Mouse (Mus musculus) adrenal gland, postnatal 10 days (tissue): ENCODE measurements at regions not wholly inside any gene's neighbourhood (a gene's known extent, or its start where the extent isn't known, plus 50 kb on each side); places are given as distances from the start of the nearest gene placed in this dataset.
"Not testable (repeated sequence)": the region's sequence is repeated elsewhere in the genome, so short reads cannot be mapped to it uniquely, and the experiment has no call there.

Experiments used
- DNase-seq: peaks from one replicate; pipeline ENCODE4 v3.0.0; 2021; ENCODE audit warnings: mixed read lengths

DNA sequence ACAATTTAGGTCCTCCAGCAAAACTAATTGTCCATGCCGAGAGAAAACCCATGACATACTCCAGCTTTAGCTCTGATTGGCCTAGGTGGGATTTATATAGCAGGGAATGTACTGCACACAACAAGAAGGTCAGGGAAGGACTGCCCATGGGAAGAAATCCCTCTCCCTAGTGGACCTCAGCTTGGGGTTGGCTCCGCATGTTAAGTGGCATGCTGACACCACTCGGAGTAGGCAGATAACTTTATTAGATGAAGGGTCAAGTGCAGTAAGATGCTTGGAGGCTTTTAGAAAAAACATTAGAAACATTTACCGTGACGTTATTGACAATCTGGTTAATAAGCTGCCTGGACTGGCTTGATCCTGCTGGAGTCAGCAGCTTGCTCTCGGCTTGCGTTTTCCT lies 199.2 kb upstream of the Tenm4 start:
- DNase-seq, result no peak

- no peak for DNase-seq
Observed at GRCm38 (mm10) chr7:95974085-95974484, 197.0 kb upstream of the Tenm4 start.

GRCm38 (mm10) chr7:95991250-95992032 lies 179.6 kb upstream of the Tenm4 start:
- no peak for DNase-seq

DNA sequence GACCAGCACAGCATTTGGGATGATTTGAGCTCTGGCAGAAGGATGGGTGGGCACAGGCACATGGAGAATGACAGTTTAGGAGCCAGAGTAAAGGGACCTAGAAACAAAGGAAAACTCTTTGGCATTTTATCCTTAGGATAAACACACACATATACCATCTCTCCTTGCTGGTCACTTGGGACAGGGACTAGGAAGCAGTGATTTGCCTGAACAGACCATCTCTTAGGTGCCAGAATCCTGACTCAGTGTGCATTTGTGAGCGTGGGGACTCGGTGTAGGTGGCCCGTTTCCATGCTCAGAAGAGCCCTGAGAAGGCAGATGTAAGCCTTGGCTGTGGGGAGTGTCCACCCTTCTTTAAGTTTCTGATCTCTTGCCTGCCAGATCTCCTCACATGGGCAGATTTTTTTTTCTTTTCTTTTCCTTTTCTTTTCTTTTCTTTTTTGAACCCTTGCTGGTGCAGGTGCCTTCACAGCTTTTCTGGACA lies 179.0 kb upstream of the Tenm4 start:
- no peak for DNase-seq

- no peak for DNase-seq
Observed at GRCm38 (mm10) chr7:95992521-95992920, 178.5 kb upstream of the Tenm4 start.

DNA sequence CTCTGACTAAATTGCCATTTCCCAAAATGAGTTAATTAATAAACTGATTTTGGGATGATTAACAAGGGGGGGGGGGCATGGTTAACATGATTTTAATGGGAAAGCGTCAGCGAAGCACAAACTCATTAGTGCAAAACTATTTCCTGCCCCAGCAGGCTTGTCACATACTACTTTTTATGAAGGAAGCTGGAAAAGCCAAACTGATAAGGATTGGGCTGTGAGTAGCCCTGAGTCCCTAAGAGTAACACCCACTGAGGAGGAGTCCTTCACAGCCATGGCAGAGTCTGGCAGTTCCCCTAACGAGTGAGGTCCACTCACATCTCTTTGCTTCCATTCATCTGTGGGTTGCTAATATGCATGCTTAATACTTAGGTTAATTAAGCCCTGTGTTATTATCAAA lies 173.9 kb upstream of the Tenm4 start:
- DNase-seq, result no peak

DNA sequence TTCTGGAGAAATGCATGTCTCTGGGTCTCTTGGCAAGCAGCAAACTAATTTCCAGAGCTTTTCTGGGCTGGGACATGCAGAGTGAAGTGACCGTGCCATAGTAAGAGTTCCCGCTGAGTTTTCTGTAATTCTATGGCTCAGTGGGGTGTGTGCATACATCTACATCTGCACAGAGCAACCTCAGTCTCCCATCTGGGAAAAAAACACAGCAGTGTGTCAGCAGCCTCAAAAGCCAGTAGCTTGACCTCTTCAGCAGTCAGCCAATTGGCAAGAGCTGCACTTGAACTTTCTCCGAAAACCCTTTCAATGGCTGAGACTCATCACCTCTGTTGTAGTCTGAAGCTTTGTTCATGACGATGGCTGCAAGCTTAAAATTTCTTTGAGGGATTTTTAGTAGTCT lies 171.9 kb upstream of the Tenm4 start:
- DNase-seq, result no peak

- DNase-seq, result no peak
Observed at GRCm38 (mm10) chr7:96002401-96002800, 168.6 kb upstream of the Tenm4 start.

DNA sequence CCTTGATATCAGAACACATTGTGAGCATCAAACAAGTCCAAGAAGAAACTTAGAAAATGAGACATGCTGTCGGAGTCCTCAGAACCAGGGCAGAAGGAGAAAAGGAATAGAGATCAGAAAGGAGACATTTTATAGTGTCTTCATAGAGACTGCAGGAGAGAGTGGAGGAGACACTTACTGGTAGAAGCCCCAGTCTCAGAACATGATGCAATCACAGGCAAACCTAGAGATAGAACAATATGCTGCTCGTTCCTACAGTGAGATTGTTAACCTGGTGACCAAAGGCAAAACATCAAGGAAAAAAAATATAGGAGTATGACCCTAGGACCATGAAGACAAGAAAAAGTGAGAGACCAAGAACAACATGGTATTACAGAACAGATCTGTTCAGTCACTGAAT lies 164.7 kb upstream of the Tenm4 start:
- DNase-seq, result no peak

GRCm38 (mm10) chr7:96013008-96013407 lies 158.0 kb upstream of the Tenm4 start:
- DNase-seq, result no peak

GRCm38 (mm10) chr7:96017112-96017884 lies 153.7 kb upstream of the Tenm4 start:
- no peak for DNase-seq

- no peak for DNase-seq
Observed at GRCm38 (mm10) chr7:96024048-96024447, 147.0 kb upstream of the Tenm4 start.

DNA sequence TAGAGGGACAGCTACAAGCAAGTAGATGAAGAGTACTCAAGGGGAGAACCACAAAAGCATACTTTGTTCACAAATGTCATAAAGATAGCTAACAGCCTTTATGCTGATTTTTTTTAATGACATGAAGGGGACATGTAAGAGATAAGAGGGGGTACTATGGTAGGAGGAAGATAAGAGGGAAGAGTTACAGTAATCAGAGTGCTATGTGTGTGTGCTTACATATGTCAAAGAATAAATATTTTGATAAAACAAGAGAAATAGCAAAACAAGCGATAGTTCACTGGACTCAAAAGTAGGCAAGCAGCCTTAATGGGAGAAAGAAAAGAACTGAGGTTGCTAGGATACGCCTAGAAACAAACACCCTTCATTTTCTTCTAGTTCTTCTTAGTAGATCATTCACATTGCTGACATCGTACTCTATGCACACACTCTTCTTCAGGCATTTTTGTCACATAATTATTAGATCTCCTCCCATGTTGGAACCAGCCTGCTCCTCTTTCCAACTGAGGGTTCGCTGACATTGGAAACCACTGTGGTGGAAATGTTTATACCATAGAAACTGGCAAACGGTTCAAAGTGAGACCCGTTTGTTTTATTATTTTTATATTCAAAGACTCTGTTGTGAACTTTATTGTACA lies 144.1 kb upstream of the Tenm4 start:
- no peak for DNase-seq

- no peak for DNase-seq
Observed at GRCm38 (mm10) chr7:96033636-96034035, 137.4 kb upstream of the Tenm4 start.

DNA sequence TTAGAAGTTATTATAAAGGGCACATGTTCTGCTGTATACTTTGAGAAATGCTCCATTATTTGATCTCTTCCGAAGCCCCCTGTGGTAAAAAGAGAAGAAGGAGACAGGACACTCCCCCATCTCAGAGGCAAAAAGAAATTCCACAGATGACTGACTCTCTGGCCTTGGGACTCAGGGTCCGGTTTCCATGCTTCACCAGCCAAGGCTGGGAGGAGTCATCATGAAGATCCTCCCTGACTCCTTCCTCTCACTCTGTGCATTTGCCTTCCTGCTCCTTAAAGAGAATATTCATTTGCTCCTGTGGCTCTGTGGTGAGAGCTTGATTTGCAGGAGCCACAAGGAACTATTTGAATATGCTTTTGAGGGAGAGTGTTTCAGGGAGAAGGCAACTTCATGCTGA lies 135.6 kb upstream of the Tenm4 start:
- DNase-seq, result no peak

DNA sequence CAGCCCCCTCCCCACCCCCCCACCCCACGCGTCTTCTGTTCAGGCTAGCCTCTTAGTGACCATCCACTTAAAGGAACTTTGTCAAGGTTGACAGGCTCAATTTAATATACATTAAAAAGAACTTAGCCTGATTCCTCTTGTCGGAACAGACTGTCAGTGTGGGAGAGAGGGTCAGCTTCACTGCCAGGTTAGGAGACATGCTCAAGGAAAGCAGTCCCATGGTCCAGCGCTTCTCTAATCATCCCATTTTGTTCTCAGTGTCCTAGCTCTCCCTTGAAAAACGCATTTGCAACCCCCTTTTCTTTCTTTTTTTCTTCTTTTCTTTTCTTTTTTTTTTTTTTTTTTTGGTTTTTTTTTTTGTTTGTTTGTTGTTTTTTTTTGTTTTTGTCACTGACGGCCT lies 131.4 kb upstream of the Tenm4 start:
- no peak for DNase-seq

GRCm38 (mm10) chr7:96041806-96042205 lies 129.2 kb upstream of the Tenm4 start:
- DNase-seq, result no peak

- DNase-seq, result no peak
Observed at GRCm38 (mm10) chr7:96051631-96052030, 119.4 kb upstream of the Tenm4 start.

GRCm38 (mm10) chr7:96061599-96061998 lies 109.4 kb upstream of the Tenm4 start:
- DNase-seq, result not testable (repeated sequence)

DNA sequence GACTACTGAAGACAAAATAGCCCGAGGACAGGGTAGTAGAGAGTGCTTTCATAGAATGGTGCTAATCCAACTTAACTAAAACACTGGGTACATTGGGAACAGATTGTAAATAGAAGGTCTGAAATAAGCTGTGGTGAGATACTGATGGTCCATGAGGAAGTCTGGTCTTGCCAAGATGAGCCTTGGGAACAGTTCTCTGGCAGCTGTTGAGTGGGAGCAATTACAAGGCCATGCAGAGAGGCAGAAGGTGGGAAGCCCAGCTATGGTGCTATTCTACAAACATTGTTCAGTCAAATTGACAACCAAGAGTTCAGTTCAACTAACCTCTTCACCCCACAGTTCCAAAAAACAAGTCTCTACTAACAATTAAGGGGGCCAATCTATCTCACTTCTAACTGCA lies 92.5 kb upstream of the Tenm4 start:
- no peak for DNase-seq

- DNase-seq, result no peak
Observed at GRCm38 (mm10) chr7:96081676-96082075, 89.4 kb upstream of the Tenm4 start.

DNA sequence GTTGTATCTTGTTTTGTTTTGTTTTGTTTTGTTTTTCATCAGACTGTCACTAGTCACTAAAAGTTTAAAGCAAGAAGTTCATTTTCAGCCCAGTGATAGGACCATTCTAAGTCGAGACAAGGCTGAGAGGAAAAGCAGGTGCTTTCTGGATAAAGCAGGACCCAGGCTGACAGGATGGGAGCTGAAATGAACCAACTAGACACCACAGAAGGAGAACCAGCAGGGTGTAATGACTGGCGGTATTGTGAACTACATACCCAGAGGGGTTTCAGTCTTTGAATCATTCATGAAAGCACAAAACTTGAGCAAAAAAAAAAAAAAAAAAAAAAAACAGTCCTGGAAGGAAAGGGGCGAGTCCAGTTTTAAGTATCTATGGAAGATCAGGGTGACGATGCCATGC lies 75.9 kb upstream of the Tenm4 start:
- no peak for DNase-seq

DNA sequence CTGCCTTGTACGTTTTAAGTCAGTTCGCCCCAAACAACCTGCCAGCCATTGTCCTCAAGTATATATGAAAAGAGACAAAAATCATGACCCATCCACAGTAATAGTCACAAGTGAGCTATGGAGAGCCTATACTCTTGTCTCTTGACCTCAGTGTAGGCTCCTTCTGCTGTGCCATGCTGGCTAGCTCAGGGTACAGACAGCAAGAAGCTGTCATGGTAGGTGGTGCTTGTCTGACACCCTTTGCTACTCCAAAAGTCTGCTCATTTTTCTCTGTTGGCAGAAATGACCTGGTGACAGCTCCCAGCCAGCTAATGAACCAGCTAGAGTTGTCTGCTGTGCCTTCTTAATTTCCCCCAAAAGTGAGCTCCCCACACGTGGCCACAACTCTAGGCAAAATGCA lies 75.3 kb upstream of the Tenm4 start:
- DNase-seq, result no peak
